Mouse (Mus musculus) hindbrain, embryonic 11.5 days (tissue): ENCODE measurements around the gene Cetn4. TPM values are rescaled to one million over a fixed set of nuclear protein-coding genes. Genes with fewer than 3 reads are reported as not detected.

Experiments used
- ATAC-seq: fragments of 200-750 bp; cut with Nextera tagmentation; 2 replicates; pipeline ENCODE4 v1.8.0; 2017; ENCODE audit warnings: mild to moderate bottlenecking, moderate TSS enrichment, moderate library complexity; ENCODE audit not compliant: low FRiP score
- DNase-seq: peaks from one replicate; pipeline ENCODE4 v3.0.0-alpha.2; 2015; ENCODE audit warnings: low spot score
- H3K27ac ChIP-seq: fragments of 300-500 bp; sonication (generic); 2 replicates; pipeline ENCODE4 v1.5.1; 2014; ENCODE audit warnings: mild to moderate bottlenecking, low read depth, low read length
- H3K27me3 ChIP-seq: fragments of 300-500 bp; sonication (generic); 2 replicates; pipeline ENCODE4 v1.6.1; 2014; ENCODE audit warnings: mild to moderate bottlenecking, low read length, moderate library complexity, mixed read lengths; ENCODE audit not compliant: control insufficient read depth, insufficient read depth
- H3K36me3 ChIP-seq: fragments of 300-500 bp; sonication (generic); 2 replicates; pipeline ENCODE4 v1.6.1; 2014; ENCODE audit warnings: mild to moderate bottlenecking, low read length, moderate library complexity, mixed read lengths; ENCODE audit not compliant: control insufficient read depth, insufficient read depth
- H3K4me1 ChIP-seq: fragments of 300-500 bp; sonication (generic); replicated peaks from 2 replicates; pipeline ENCODE4 v1.6.1; 2014; ENCODE audit warnings: low read length, mixed read lengths; ENCODE audit not compliant: control insufficient read depth, insufficient read depth
- H3K4me2 ChIP-seq: fragments of 300-500 bp; sonication (generic); replicated peaks from 2 replicates; pipeline ENCODE4 v1.6.1; 2014; ENCODE audit warnings: mild to moderate bottlenecking, low read depth, low read length
- H3K4me3 ChIP-seq: fragments of 300-500 bp; sonication (generic); 2 replicates; pipeline ENCODE4 v1.5.1; 2014; ENCODE audit warnings: low read depth, low read length
- H3K9ac ChIP-seq: fragments of 300-500 bp; sonication (generic); 2 replicates; pipeline ENCODE4 v1.6.1; 2014; ENCODE audit warnings: low read depth, low read length
- H3K9me3 ChIP-seq: fragments of 300-500 bp; sonication (generic); 2 replicates; pipeline ENCODE4 v1.6.1; 2016; ENCODE audit warnings: low read length; ENCODE audit not compliant: control insufficient read depth
- WGBS: fragments of 180-500 bp; shearing (Covaris S2); extraction: QIAGEN DNeasy Blood & Tissue Kit; methylation state at CpG from one replicate; pipeline ENCODE4 v1.1.7; 2014; 5-methylcytosine and 5-hydroxymethylcytosine counted together
- polyA plus RNA-seq: library from polyadenylated mRNA; unstranded; fragments of >200 nt; fragmentation: Nextera tagmentation; extraction: Ambion mirVana; gene quantifications from 2 replicates; pipeline ENCODE4 v1.2.1, GENCODE M21; 2014

Cetn4 gene
- polyA plus RNA-seq, 1 experiment from 2014 or later: 1.4 TPM

- no peak for DNase-seq
- 94% methylated on average over 1 of the region's 1 CpGs for WGBS
- no peak overlapping the region for H3K27ac ChIP-seq
These were observed 3.7 kb upstream of the Cetn4 start for GRCm38 (mm10) chr3:37316233-37316632.

GRCm38 (mm10) chr3:37313371-37313770 lies 863 bp upstream of the Cetn4 start:
- WGBS: 49% methylated on average over 1 of the region's 1 CpGs
- H3K9ac ChIP-seq: no peak overlapping the region
- no peak for ATAC-seq

More at GRCm38 (mm10) chr3:37316233-37316632, 3.7 kb upstream of the Cetn4 start:
- ATAC-seq: no peak
- H3K9me3 ChIP-seq: no peaks in the 10 kb centered on the region
- H3K4me2 ChIP-seq: no peak overlapping the region
- no peaks in the 10 kb centered on the region for H3K27me3 ChIP-seq
- no peaks in the 10 kb centered on the region for H3K36me3 ChIP-seq
- H3K4me3 ChIP-seq: no peak overlapping the region
- 0 out of 2 replicates have a peak, but pooled peaks cover 2% of the 10 kb centered on the region for H3K4me1 ChIP-seq
- H3K9ac ChIP-seq: no peak overlapping the region

GRCm38 (mm10) chr3:37311897-37312369 lies 575 bp downstream of the Cetn4 start:
- WGBS: 3% methylated on average over 10 of the region's 10 CpGs
- DNase-seq (no peak), ATAC-seq (peak; percentile 85; the same call in 1 of the 2 replicates)
- H3K4me3 ChIP-seq: peak overlapping the region; percentile 82
- H3K36me3 ChIP-seq: no peaks in the 10 kb centered on the region
- H3K27me3 ChIP-seq: no peaks in the 10 kb centered on the region
- peak overlapping the region; percentile 61 for H3K9ac ChIP-seq
- peak overlapping the region; percentile 47; the same call in 1 of the 2 replicates for H3K27ac ChIP-seq
- no peaks in the 10 kb centered on the region for H3K9me3 ChIP-seq
- peak overlapping the region; percentile 53 for H3K4me2 ChIP-seq
- 0 out of 2 replicates have a peak, but pooled peaks cover 2% of the 10 kb centered on the region for H3K4me1 ChIP-seq

More at GRCm38 (mm10) chr3:37313371-37313770, 863 bp upstream of the Cetn4 start:
- Histone ChIP-seq H3K4me1 (0 out of 2 replicates have a peak, but pooled peaks cover 2% of the 10 kb centered on the region), H3K9me3 (no peaks in the 10 kb centered on the region), H3K27ac (no peak overlapping the region), H3K4me2 (no peak overlapping the region), H3K27me3 (no peaks in the 10 kb centered on the region), H3K4me3 (no peak overlapping the region; the same call in 1 of the 2 replicates), H3K36me3 (no peaks in the 10 kb centered on the region)
- no peak for DNase-seq

GRCm38 (mm10) chr3:37303392-37304139 lies 8.9 kb downstream of the Cetn4 start:
- Histone ChIP-seq H3K9ac (no peak overlapping the region), H3K9me3 (no peaks in the 10 kb centered on the region), H3K27ac (no peak overlapping the region), H3K27me3 (no peaks in the 10 kb centered on the region), H3K4me1 (no peaks in the 10 kb centered on the region), H3K4me2 (no peak overlapping the region), H3K36me3 (no peaks in the 10 kb centered on the region), H3K4me3 (no peak overlapping the region)
- ATAC-seq (no peak), DNase-seq (no peak)
- WGBS: 66% methylated on average over 8 of the region's 8 CpGs

GRCm38 (mm10) chr3:37302685-37303084 lies 9.8 kb downstream of the Cetn4 start:
- Histone ChIP-seq H3K27me3 (no peaks in the 10 kb centered on the region), H3K4me2 (no peak overlapping the region), H3K9me3 (no peaks in the 10 kb centered on the region), H3K36me3 (no peaks in the 10 kb centered on the region), H3K27ac (no peak overlapping the region), H3K9ac (no peak overlapping the region), H3K4me1 (no peaks in the 10 kb centered on the region), H3K4me3 (no peak overlapping the region)
- no peak for ATAC-seq
- WGBS: 42% methylated on average over 12 of the region's 12 CpGs
- peak; percentile 68 for DNase-seq

- no peak for DNase-seq
- Histone ChIP-seq H3K27me3 (no peaks in the 10 kb centered on the region), H3K4me3 (no peak overlapping the region), H3K27ac (no peak overlapping the region), H3K9ac (no peak overlapping the region), H3K9me3 (no peaks in the 10 kb centered on the region), H3K36me3 (no peaks in the 10 kb centered on the region), H3K4me2 (no peak overlapping the region), H3K4me1 (no peaks in the 10 kb centered on the region)
- 75% methylated on average over 3 of the region's 3 CpGs for WGBS
- ATAC-seq: no peak
These were observed 13.0 kb downstream of the Cetn4 start for GRCm38 (mm10) chr3:37299470-37299869.

- DNase-seq: no peak
- ATAC-seq: no peak
- no peaks in the 10 kb centered on the region for H3K27me3 ChIP-seq
- no peaks in the 10 kb centered on the region for H3K4me1 ChIP-seq
- no peak overlapping the region for H3K4me2 ChIP-seq
- no peak overlapping the region for H3K9ac ChIP-seq
- no peaks in the 10 kb centered on the region for H3K36me3 ChIP-seq
- H3K4me3 ChIP-seq: no peak overlapping the region
- WGBS: 75% methylated on average over 2 of the region's 2 CpGs
- no peak overlapping the region for H3K27ac ChIP-seq
- H3K9me3 ChIP-seq: no peaks in the 10 kb centered on the region
These were observed 19.9 kb downstream of the Cetn4 start for GRCm38 (mm10) chr3:37292654-37293053.

- Histone ChIP-seq H3K9me3 (no peaks in the 10 kb centered on the region), H3K27ac (no peak overlapping the region), H3K4me3 (no peak overlapping the region), H3K4me1 (no peaks in the 10 kb centered on the region), H3K27me3 (no peaks in the 10 kb centered on the region), H3K9ac (no peak overlapping the region), H3K4me2 (no peak overlapping the region), H3K36me3 (no peaks in the 10 kb centered on the region)
- DNase-seq (no peak), ATAC-seq (no peak)
- WGBS: 87% methylated on average over 2 of the region's 2 CpGs
These were observed 20.6 kb downstream of the Cetn4 start for GRCm38 (mm10) chr3:37291929-37292328.
